Comparison of ENCODE assay signal across 10 mouse cellular contexts in genomic region chr2:152011724-152012123, GRCm38 (mm10). TPM values are rescaled to one million over a fixed set of nuclear protein-coding genes. Genes with fewer than 3 reads are reported as not detected.
DNase-seq lines count a peak whose midpoint lies in the region; ATAC-seq and TF ChIP-seq lines count a peak whose summit lies in the region.
"Had no signal": no experiment of that assay in that cellular context is flagged by ENCODE, and none has a peak within 500 bp of the region (broad histone marks: within the 10 kb centered on the region; RNA-seq: fewer than 3 reads in every experiment).

No protein-coding gene starts in this region.

- no peak for TF ChIP-seq POLR2A in CH12.LX (IDR thresholded peaks at IDR 0.05; ENCODE audit: low read depth, low read length)
- no peak for TF ChIP-seq POLR2A in thymus, adult 2 months (IDR thresholded peaks at IDR 0.05; ENCODE audit: control insufficient read depth, extremely low read depth, insufficient read depth, low read length, poor library complexity)

- peaks cover 36% of the 10 kb centered on the region for H3K4me1 ChIP-seq in forebrain, embryonic 10.5 days
- no peaks in the 10 kb centered on the region for H3K4me1 ChIP-seq in forebrain, embryonic 16.5 days (replicated peaks; ENCODE audit: control insufficient read depth, insufficient read depth, low read length)
- peaks cover 4 to 7% of the 10 kb centered on the region in 2 experiments; a peak in 1 of 4 replicates for H3K4me1 ChIP-seq in CH12.LX (ENCODE audit: control insufficient read depth in 1 of 2, insufficient read depth in 2 of 2)
- peaks cover 33% of the 10 kb centered on the region for H3K4me1 ChIP-seq in hindbrain, embryonic 10.5 days (replicated peaks)
- H3K4me1 ChIP-seq in liver, embryonic 15.5 days (replicated peaks), result 0 out of 2 replicates have a peak, but pooled peaks cover 3% of the 10 kb centered on the region
- peaks cover 3% of the 10 kb centered on the region; the same call in 1 of the 2 replicates for H3K4me1 ChIP-seq in thymus, adult 2 months (replicated peaks; ENCODE audit: control insufficient read depth, insufficient read depth, low read length)

- dilution Hi-C loops in CH12.LX (cut with MboI; ENCODE audit: extremely low pct_ligation_motif_present, extremely low pct_unique_long_range_greater_than_20kb, low sequenced_read_pairs), result no loop called here

- no peak overlapping the region for H3K4me3 ChIP-seq in forebrain, embryonic 10.5 days
- H3K4me3 ChIP-seq in forebrain, embryonic 16.5 days (replicated peaks; ENCODE audit: low read length), result no peak overlapping the region
- no peak overlapping the region for H3K4me3 ChIP-seq in CH12.LX (replicated peaks in 1 of 3; ENCODE audit: low read depth in 2 of 3, low read length in 2 of 3, poor library complexity in 1 of 3)
- no peak overlapping the region for H3K4me3 ChIP-seq in hindbrain, embryonic 10.5 days
- H3K4me3 ChIP-seq in liver, embryonic 15.5 days (replicated peaks), result no peak overlapping the region
- H3K4me3 ChIP-seq in thymus, adult 2 months (ENCODE audit: control insufficient read depth, insufficient read depth, low read length), result no peak overlapping the region

- peak; percentile 18 for TF ChIP-seq RAD21 in CH12.LX (IDR thresholded peaks at IDR 0.05; ENCODE audit: low read depth, low read length)

- no peaks in the 10 kb centered on the region for H3K27me3 ChIP-seq in forebrain, embryonic 10.5 days (ENCODE audit: poor library complexity, severe bottlenecking)
- H3K27me3 ChIP-seq in forebrain, embryonic 16.5 days (replicated peaks; ENCODE audit: control insufficient read depth, insufficient read depth, low read length), result no peaks in the 10 kb centered on the region
- H3K27me3 ChIP-seq in CH12.LX (replicated peaks), result peaks cover 73% of the 10 kb centered on the region
- H3K27me3 ChIP-seq in hindbrain, embryonic 10.5 days (ENCODE audit: insufficient read depth, poor library complexity, severe bottlenecking), result no peaks in the 10 kb centered on the region
- no peaks in the 10 kb centered on the region; the same call in 1 of the 2 replicates for H3K27me3 ChIP-seq in liver, embryonic 15.5 days
- H3K27me3 ChIP-seq in thymus, adult 2 months (ENCODE audit: control insufficient read depth, insufficient read depth, low read length), result no peaks in the 10 kb centered on the region

- TF ChIP-seq EP300 in CH12.LX (IDR thresholded peaks at IDR 0.05; ENCODE audit: low read length), result no peak

- no peak for ATAC-seq in forebrain, embryonic 16.5 days
- ATAC-seq in liver, embryonic 15.5 days (ENCODE audit: insufficient read depth), result peak; percentile 12; the same call in 1 of the 2 replicates
- no peak for ATAC-seq in frontal cortex, adult (ENCODE audit: low TSS enrichment)

- WGBS in forebrain, embryonic 10.5 days, result 42% methylated on average over 2 of the region's 2 CpGs
- 40% methylated on average over 2 of the region's 2 CpGs for WGBS in forebrain, embryonic 16.5 days
- WGBS in hindbrain, embryonic 10.5 days, result 46% methylated on average over 2 of the region's 2 CpGs
- 34% methylated on average over 2 of the region's 2 CpGs for WGBS in liver, embryonic 15.5 days (ENCODE audit: insufficient replicate concordance)
- WGBS in thymus, adult 2 months, result 78% methylated on average over 2 of the region's 2 CpGs

- no peaks in the 10 kb centered on the region for H3K9me3 ChIP-seq in forebrain, embryonic 10.5 days
- H3K9me3 ChIP-seq in forebrain, embryonic 16.5 days (ENCODE audit: control insufficient read depth, low read length), result no peaks in the 10 kb centered on the region
- no peaks in the 10 kb centered on the region for H3K9me3 ChIP-seq in CH12.LX (replicated peaks; ENCODE audit: low read length)
- H3K9me3 ChIP-seq in hindbrain, embryonic 10.5 days, result no peaks in the 10 kb centered on the region
- no peaks in the 10 kb centered on the region for H3K9me3 ChIP-seq in liver, embryonic 15.5 days (replicated peaks)
- H3K9me3 ChIP-seq: G1E had no signal

- H3K27ac ChIP-seq in forebrain, embryonic 10.5 days, result peak overlapping the region; percentile 49; the same call in 1 of the 2 replicates
- no peak overlapping the region for H3K27ac ChIP-seq in forebrain, embryonic 16.5 days (ENCODE audit: low read length)
- H3K27ac ChIP-seq in CH12.LX (ENCODE audit: insufficient read depth, low read depth), result no peak overlapping the region
- peak overlapping the region; percentile 50 for H3K27ac ChIP-seq in hindbrain, embryonic 10.5 days
- no peak overlapping the region for H3K27ac ChIP-seq in liver, embryonic 15.5 days (replicated peaks)
- H3K27ac ChIP-seq in thymus, adult 2 months (ENCODE audit: control insufficient read depth, insufficient read depth, low read length), result no peak overlapping the region

- no peaks in the 10 kb centered on the region for H3K79me2 ChIP-seq in CH12.LX (replicated peaks; ENCODE audit: control insufficient read depth, extremely low read depth, insufficient read depth, poor library complexity, severe bottlenecking)

- DNase-seq in forebrain, embryonic 10.5 days (ENCODE audit: extremely low spot score, low spot score), result no peak
- DNase-seq in CH12.LX (ENCODE audit: extremely low read depth), result no peak
- DNase-seq in hindbrain, embryonic 10.5 days (ENCODE audit: low spot score), result no peak
- no peak for DNase-seq in urinary bladder, postnatal 4 days (ENCODE audit: low spot score in 2 of 2)
- DNase-seq in thymus, adult 2 months, result no peak
- DNase-seq: thymus, adult 18-20 months had no signal

- no peak overlapping the region for H3K4me2 ChIP-seq in forebrain, embryonic 16.5 days (ENCODE audit: low read length)
- H3K4me2 ChIP-seq in CH12.LX (ENCODE audit: insufficient read depth, low read depth, poor library complexity, severe bottlenecking), result no peak overlapping the region
- H3K4me2 ChIP-seq in liver, embryonic 15.5 days, result no peak overlapping the region

- no peak overlapping the region for H3K9ac ChIP-seq in forebrain, embryonic 16.5 days (replicated peaks; ENCODE audit: low read depth, low read length)
- no peak overlapping the region for H3K9ac ChIP-seq in CH12.LX (ENCODE audit: insufficient read depth, low read depth)
- no peak overlapping the region for H3K9ac ChIP-seq in liver, embryonic 15.5 days

- TF ChIP-seq CTCF in CH12.LX (conservative IDR thresholded peaks at IDR 0.05 in 1 of 2, IDR thresholded peaks at IDR 0.05 in 1 of 2; ENCODE audit: low read depth in 2 of 2, low read length in 2 of 2), result peak in 1 of 2 experiments; percentile 58; a peak in 2 of 4 replicates
- TF ChIP-seq CTCF in thymus, adult 2 months (IDR thresholded peaks at IDR 0.05; ENCODE audit: borderline replicate concordance, control insufficient read depth, extremely low read depth, insufficient read depth, low read length, poor library complexity), result no peak

- no peaks in the 10 kb centered on the region for H3K36me3 ChIP-seq in forebrain, embryonic 10.5 days (replicated peaks)
- H3K36me3 ChIP-seq in forebrain, embryonic 16.5 days (ENCODE audit: control insufficient read depth, insufficient read depth), result no peaks in the 10 kb centered on the region
- H3K36me3 ChIP-seq in CH12.LX (replicated peaks in 1 of 2; ENCODE audit: control insufficient read depth in 1 of 2, insufficient read depth in 1 of 2, low read length in 1 of 2), result no peaks in the 10 kb centered on the region
- H3K36me3 ChIP-seq in hindbrain, embryonic 10.5 days, result no peaks in the 10 kb centered on the region
- H3K36me3 ChIP-seq in liver, embryonic 15.5 days (replicated peaks), result no peaks in the 10 kb centered on the region
- H3K36me3 ChIP-seq in thymus, adult 2 months (ENCODE audit: control insufficient read depth, insufficient read depth, low read length), result no peaks in the 10 kb centered on the region
- H3K36me3 ChIP-seq: G1E had no signal

- in situ Hi-C loops in CH12.LX (cut with MboI; ENCODE audit: low pct_ligation_motif_present, low pct_unique_long_range_greater_than_20kb, low sequenced_read_pairs), result no loop called here

TF ChIP-seq in CH12.LX, 34 proteins besides CTCF, POLR2A, EP300 and RAD21:
- no peak for TF ChIP-seq CHD1 (IDR thresholded peaks at IDR 0.05; ENCODE audit: low read depth, low read length)
- TF ChIP-seq PAX5 (IDR thresholded peaks at IDR 0.05; ENCODE audit: low read length), result no peak
- peak; percentile 45 for TF ChIP-seq SMC3 (IDR thresholded peaks at IDR 0.05; ENCODE audit: low read depth, low read length)
- no peak for TF ChIP-seq JUN (IDR thresholded peaks at IDR 0.05; ENCODE audit: insufficient read depth, low read depth, low read length)

RNA-seq across cellular contexts. Expression of gene Slc52a3, which starts 15.4 kb away (rescaled TPM):
- 0.69 and 0.79 TPM in 2 replicates for polyA plus RNA-seq in forebrain, embryonic 10.5 days (2016; fragmentation: Nextera tagmentation; extraction: Ambion mirVana)
- polyA plus RNA-seq in forebrain, embryonic 16.5 days (2015; fragmentation: Nextera tagmentation; extraction: Ambion mirVana), result 1.5 and 1.9 TPM in 2 replicates
- total RNA-seq in CH12.LX (2012; rRNA removed), result 0.17 and 0.55 TPM in 2 replicates
- 0.23 TPM in 1 of 2 replicates, not detected in the other for total RNA-seq in CH12.LX (2014; rRNA removed)
- 0.12 and 0.17 TPM in 2 replicates for polyA plus RNA-seq in CH12.LX (2012; ENCODE audit: insufficient read length, low read depth)
- 0.90 and 1.3 TPM in 2 replicates for polyA plus RNA-seq in hindbrain, embryonic 10.5 days (2016; fragmentation: Nextera tagmentation; extraction: Ambion mirVana)
- polyA plus RNA-seq in liver, embryonic 15.5 days (2015; fragmentation: Nextera tagmentation; extraction: Ambion mirVana), result 1.1 and 1.3 TPM in 2 replicates
- 3.7 and 4.6 TPM in 2 replicates for polyA plus RNA-seq in thymus, adult 2 months (2012; rRNA removed)

RNA-seq across cellular contexts. Expression of gene Fam110a, which starts 31.7 kb away (rescaled TPM):
- polyA plus RNA-seq in forebrain, embryonic 10.5 days (2016; fragmentation: Nextera tagmentation; extraction: Ambion mirVana), result 60.3 and 70.4 TPM in 2 replicates
- polyA plus RNA-seq in forebrain, embryonic 16.5 days (2015; fragmentation: Nextera tagmentation; extraction: Ambion mirVana), result 66.5 and 69.2 TPM in 2 replicates
- total RNA-seq in CH12.LX (2012; rRNA removed) (8.9 and 9.8 TPM in 2 replicates), CH12.LX (2014; rRNA removed) (3.0 and 3.7 TPM in 2 replicates)
- polyA plus RNA-seq in CH12.LX (2012; ENCODE audit: insufficient read length, low read depth), result 5.2 and 6.3 TPM in 2 replicates
- polyA plus RNA-seq in hindbrain, embryonic 10.5 days (2016; fragmentation: Nextera tagmentation; extraction: Ambion mirVana), result 99.4 and 149 TPM in 2 replicates
- 9.8 and 10.1 TPM in 2 replicates for polyA plus RNA-seq in liver, embryonic 15.5 days (2015; fragmentation: Nextera tagmentation; extraction: Ambion mirVana)
- polyA plus RNA-seq in thymus, adult 2 months (2012; rRNA removed), result 33.0 and 41.3 TPM in 2 replicates

Comparison
In these comparisons a context has a peak if more than half of its experiments do, and no peak if none do; other contexts are left out.
1. H3K27ac ChIP-seq: peak in forebrain, embryonic 10.5 days (single experiment) and hindbrain, embryonic 10.5 days (single experiment); none in forebrain, embryonic 16.5 days (single experiment), CH12.LX (single experiment), liver, embryonic 15.5 days (single experiment) and thymus, adult 2 months (single experiment).